Mouse (Mus musculus) intestine, embryonic 15.5 days (tissue): ENCODE measurements around the gene Tns2. TPM values are rescaled to one million over a fixed set of nuclear protein-coding genes. Genes with fewer than 3 reads are reported as not detected.

ENCODE experiments used
- ATAC-seq: fragments of 200-750 bp; cut with Nextera tagmentation; 2 replicates; pipeline ENCODE4 v1.8.0; 2017; ENCODE audit warnings: moderate TSS enrichment, moderate library complexity
- H3K27ac ChIP-seq: fragments of 300-500 bp; sonication (generic); 2 replicates; pipeline ENCODE4 v1.5.1; 2015; ENCODE audit warnings: mild to moderate bottlenecking, inconsistent platforms
- H3K27me3 ChIP-seq: fragments of 300-500 bp; sonication (generic); replicated peaks from 2 replicates; pipeline ENCODE4 v1.6.1; 2015; ENCODE audit warnings: inconsistent platforms
- H3K36me3 ChIP-seq: fragments of 300-500 bp; sonication (generic); 2 replicates; pipeline ENCODE4 v1.6.1; 2015; ENCODE audit warnings: inconsistent platforms
- H3K4me1 ChIP-seq: fragments of 300-500 bp; sonication (generic); replicated peaks from 2 replicates; pipeline ENCODE4 v1.6.1; 2015; ENCODE audit warnings: inconsistent platforms
- H3K4me2 ChIP-seq: fragments of 300-500 bp; sonication (generic); replicated peaks from 2 replicates; pipeline ENCODE4 v1.6.1; 2015; ENCODE audit warnings: mild to moderate bottlenecking, inconsistent platforms
- H3K4me3 ChIP-seq: fragments of 300-500 bp; sonication (generic); replicated peaks from 2 replicates; pipeline ENCODE4 v1.5.1; 2015; ENCODE audit warnings: inconsistent platforms
- H3K9ac ChIP-seq: fragments of 300-500 bp; sonication (generic); 2 replicates; pipeline ENCODE4 v1.6.1; 2015; ENCODE audit warnings: inconsistent platforms
- H3K9me3 ChIP-seq: fragments of 300-500 bp; sonication (generic); 2 replicates; pipeline ENCODE4 v1.6.1; 2016; ENCODE audit warnings: inconsistent platforms
- WGBS: fragments of 180-500 bp; shearing (Covaris S2); methylation state at CpG from one replicate; pipeline ENCODE4 v1.1.7; 2015; 5-methylcytosine and 5-hydroxymethylcytosine counted together
- polyA plus RNA-seq: library from polyadenylated mRNA; unstranded; fragments of >200 nt; fragmentation: Nextera tagmentation; extraction: Ambion mirVana; gene quantifications from 2 replicates; pipeline ENCODE4 v1.2.1, GENCODE M21; 2015

The Tns2 gene
- polyA plus RNA-seq, result 28.2 and 31.8 TPM in 2 replicates

- Histone ChIP-seq H3K9ac (peak within 1 kb of the TSS; percentile 82), H3K36me3 (peaks cover 11% of the 10 kb centered on the region), H3K4me3 (peak within 1 kb of the TSS; percentile 66), H3K4me1 (peaks cover 65% of the 10 kb centered on the region), H3K27me3 (no peaks in the 10 kb centered on the region), H3K27ac (peak within 1 kb of the TSS; percentile 97), H3K9me3 (no peaks in the 10 kb centered on the region), H3K4me2 (peak within 1 kb of the TSS; percentile 91)
- WGBS, result under 1% methylated on average over 79 of the region's 82 CpGs
- ATAC-seq, result peak; percentile 76
Measured at GRCm38 (mm10) chr15:102100161-102100981, at the start of gene Tns2. Gene Tns2, plus strand, starts transcription at chr15:102100413.

DNA sequence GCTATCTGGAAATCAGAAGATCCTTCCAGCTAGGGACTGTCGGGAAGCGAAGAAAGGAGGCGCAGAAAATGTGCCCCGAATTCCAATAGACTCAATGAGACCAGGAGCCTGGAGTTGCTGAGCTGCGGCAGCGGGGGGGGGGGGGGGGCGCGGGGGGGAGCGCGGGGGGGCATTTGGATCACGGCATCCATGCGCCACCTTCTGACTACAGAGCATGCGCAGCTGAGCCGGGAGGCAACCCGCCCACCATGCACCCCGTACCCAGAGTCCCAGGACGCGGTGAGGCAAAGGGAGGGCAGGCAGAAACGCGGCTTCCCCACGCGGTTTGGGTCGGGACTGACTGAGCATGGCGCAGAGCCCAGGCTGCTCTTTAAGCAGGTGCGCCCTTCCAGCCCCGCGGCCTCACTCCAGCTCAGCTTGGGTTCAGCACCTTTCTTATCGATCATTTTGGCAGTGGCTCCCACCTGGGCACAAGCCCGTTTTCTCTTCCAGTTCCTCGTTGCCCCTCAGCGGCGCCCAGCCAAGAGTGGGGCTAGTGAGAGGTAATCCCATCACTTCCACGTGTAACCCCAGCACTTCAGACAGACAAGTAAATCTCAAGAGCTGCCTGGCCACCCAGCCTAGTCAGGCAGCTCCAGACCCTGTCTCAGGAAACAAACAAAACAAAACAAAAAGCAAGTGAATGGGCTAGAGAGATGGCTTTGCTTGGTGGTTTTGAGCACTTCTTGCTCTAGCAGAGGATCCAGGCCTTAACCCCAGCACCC, 48.1 kb upstream of the Tns2 start:
- under 1% methylated on average over 32 of the region's 33 CpGs for WGBS
- peak overlapping the region; percentile 42 for H3K4me3 ChIP-seq
- H3K4me1 ChIP-seq, result 0 out of 2 replicates have a peak, but pooled peaks cover 4% of the 10 kb centered on the region
- no peaks in the 10 kb centered on the region for H3K9me3 ChIP-seq
- H3K4me2 ChIP-seq, result peak overlapping the region; percentile 83
- no peaks in the 10 kb centered on the region for H3K36me3 ChIP-seq
- peak; percentile 84 for ATAC-seq
- no peak overlapping the region for H3K27ac ChIP-seq
- H3K9ac ChIP-seq, result peak overlapping the region; percentile 57
- H3K27me3 ChIP-seq, result no peaks in the 10 kb centered on the region

DNA sequence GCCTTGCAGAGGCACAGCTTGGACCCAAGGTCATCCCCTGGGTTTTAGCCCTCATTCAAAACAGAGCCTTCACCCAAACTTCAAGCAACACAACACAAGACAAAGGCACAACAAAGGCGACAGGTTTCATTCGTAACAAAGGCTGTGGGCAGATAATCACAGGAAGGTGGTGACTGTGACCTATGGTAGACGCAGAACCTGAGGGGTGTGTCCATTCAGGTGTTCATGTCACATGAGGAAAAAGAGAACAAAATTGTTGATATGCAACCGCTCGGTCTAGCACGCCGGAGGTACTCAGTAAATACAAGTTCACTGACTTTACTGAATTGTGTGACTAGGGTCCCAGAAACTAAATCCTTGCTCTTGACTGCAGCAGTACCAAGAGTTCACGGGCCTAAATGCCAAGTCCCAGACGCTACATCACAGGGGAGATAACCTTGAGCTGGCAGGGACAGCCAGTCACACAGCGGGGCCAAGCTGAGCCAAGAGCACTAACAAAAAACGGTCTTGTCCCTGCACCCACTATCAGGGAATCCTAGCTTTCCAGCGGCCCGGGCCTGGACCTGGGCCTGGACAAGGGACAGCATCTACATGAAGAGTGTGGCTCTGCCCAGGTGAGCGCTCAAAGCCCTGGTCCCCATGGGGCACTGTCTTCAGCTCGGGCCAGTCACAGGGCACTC, 43.6 kb upstream of the Tns2 start:
- Histone ChIP-seq H3K9me3 (no peaks in the 10 kb centered on the region), H3K9ac (no peak overlapping the region), H3K36me3 (no peaks in the 10 kb centered on the region), H3K4me3 (no peak overlapping the region), H3K4me1 (0 out of 2 replicates have a peak, but pooled peaks cover 4% of the 10 kb centered on the region), H3K4me2 (no peak overlapping the region), H3K27me3 (no peaks in the 10 kb centered on the region), H3K27ac (no peak overlapping the region)
- WGBS, result 86% methylated on average over 15 of the region's 15 CpGs
- no peak for ATAC-seq

- Histone ChIP-seq H3K4me1 (peaks cover 18% of the 10 kb centered on the region), H3K4me2 (no peak overlapping the region), H3K36me3 (no peaks in the 10 kb centered on the region), H3K4me3 (no peak overlapping the region), H3K9ac (no peak overlapping the region), H3K27ac (no peak overlapping the region), H3K9me3 (no peaks in the 10 kb centered on the region), H3K27me3 (no peaks in the 10 kb centered on the region)
- WGBS, result 4% methylated on average over 20 of the region's 20 CpGs
- peak; percentile 87 for ATAC-seq
Measured at GRCm38 (mm10) chr15:102065661-102066325, 34.4 kb upstream of the Tns2 start.

GRCm38 (mm10) chr15:102070476-102071467, 29.4 kb upstream of the Tns2 start:
- Histone ChIP-seq H3K9me3 (no peaks in the 10 kb centered on the region), H3K9ac (no peak overlapping the region), H3K36me3 (no peaks in the 10 kb centered on the region), H3K4me2 (no peak overlapping the region), H3K4me3 (no peak overlapping the region), H3K27ac (no peak overlapping the region), H3K27me3 (no peaks in the 10 kb centered on the region), H3K4me1 (no peaks in the 10 kb centered on the region)
- 68% methylated on average over 13 of the region's 13 CpGs for WGBS
- ATAC-seq, result no peak

GRCm38 (mm10) chr15:102072963-102073558, 27.2 kb upstream of the Tns2 start:
- H3K9me3 ChIP-seq, result no peaks in the 10 kb centered on the region
- H3K27ac ChIP-seq, result peak overlapping the region; percentile 58; the same call in 1 of the 2 replicates
- H3K27me3 ChIP-seq, result no peaks in the 10 kb centered on the region
- peak overlapping the region; percentile 81 for H3K4me3 ChIP-seq
- WGBS, result 14% methylated on average over 6 of the region's 6 CpGs
- H3K4me2 ChIP-seq, result peak overlapping the region; percentile 43
- H3K36me3 ChIP-seq, result no peaks in the 10 kb centered on the region
- H3K4me1 ChIP-seq, result no peaks in the 10 kb centered on the region
- peak; percentile 37 for ATAC-seq
- H3K9ac ChIP-seq, result no peak overlapping the region

DNA sequence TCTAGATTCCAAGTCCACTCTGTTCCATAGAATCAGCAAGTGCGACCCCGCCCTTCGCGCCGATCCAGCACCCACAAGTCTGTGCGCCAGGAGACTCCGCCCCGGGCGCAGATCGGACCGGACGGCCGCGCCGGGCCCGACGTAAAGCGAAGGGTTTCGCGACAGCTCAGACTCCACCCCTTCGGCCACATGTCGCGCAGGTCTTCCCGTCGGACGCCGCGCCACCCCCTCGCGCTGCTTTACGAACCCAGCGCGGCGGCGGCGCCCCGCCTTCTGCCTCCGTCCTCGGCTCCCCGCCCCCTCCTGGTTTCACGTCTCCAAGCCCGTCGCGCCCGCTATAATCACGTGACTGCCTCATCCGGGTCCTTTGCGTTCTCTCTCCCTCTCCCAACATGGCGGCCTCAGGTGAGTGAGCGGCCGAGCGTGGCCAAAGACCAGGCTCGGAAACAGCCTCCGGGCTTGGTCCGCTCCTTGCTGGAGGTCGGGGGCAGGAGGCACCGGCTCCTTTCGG, 26.6 kb upstream of the Tns2 start, which contains the start of gene Eif4b:
Gene Eif4b, plus strand, starts transcription at position 215 of the 511 bp plus-strand sequence.
- Histone ChIP-seq H3K9ac (peak within 1 kb of the TSS; percentile 92), H3K36me3 (no peaks in the 10 kb centered on the region), H3K4me3 (peak within 1 kb of the TSS; percentile 81), H3K4me2 (peak within 1 kb of the TSS; percentile 61), H3K27me3 (no peaks in the 10 kb centered on the region), H3K27ac (peak within 1 kb of the TSS; percentile 94), H3K9me3 (no peaks in the 10 kb centered on the region), H3K4me1 (no peaks in the 10 kb centered on the region)
- under 1% methylated on average over 58 of the region's 58 CpGs for WGBS
- ATAC-seq, result peak; percentile 94

GRCm38 (mm10) chr15:102074070-102074731, 26.0 kb upstream of the Tns2 start:
- Histone ChIP-seq H3K4me2 (peak overlapping the region; percentile 61), H3K9ac (peak overlapping the region; percentile 92), H3K4me1 (no peaks in the 10 kb centered on the region), H3K27me3 (no peaks in the 10 kb centered on the region), H3K36me3 (no peaks in the 10 kb centered on the region), H3K27ac (peak overlapping the region; percentile 94), H3K4me3 (peak overlapping the region; percentile 81), H3K9me3 (no peaks in the 10 kb centered on the region)
- WGBS, result under 1% methylated on average over 57 of the region's 57 CpGs
- ATAC-seq, result peak; percentile 64

DNA sequence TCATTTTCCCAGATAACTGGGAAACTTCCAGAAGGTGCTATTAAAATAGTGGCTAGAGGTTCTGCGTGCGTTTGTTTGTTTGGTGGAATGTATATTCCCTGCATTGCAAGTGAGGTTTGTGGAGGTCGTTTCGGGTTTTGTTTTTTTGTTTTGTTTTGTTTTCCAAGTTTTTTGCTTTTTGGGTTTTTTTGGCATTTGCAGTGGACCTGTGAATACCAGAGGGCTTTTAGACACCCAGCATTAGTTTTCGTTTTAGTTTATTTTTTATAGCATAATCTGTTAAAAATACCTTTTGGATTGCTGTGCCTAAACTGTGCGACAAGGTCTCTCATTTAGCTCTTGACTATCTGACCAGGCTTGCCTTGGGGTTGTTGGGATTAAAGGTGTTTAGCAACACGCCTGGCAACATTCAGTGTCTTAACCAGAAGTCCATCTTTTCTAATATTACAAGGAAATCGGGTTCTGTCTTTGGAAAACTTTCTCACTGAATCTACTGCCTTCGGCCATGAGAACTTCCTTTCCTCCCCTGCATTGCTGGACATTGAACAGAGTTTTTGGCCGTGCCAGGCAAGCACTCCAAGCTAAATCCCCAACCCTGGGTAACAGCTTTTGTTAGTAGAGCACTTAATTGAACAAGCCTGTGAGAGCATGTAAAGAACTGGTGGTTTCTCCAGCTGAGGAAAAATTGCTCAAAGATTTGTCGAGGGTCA, 25.2 kb upstream of the Tns2 start:
- WGBS, result 7% methylated on average over 11 of the region's 11 CpGs
- peak overlapping the region; percentile 61 for H3K4me2 ChIP-seq
- H3K4me3 ChIP-seq, result peak overlapping the region; percentile 81
- ATAC-seq, result no peak
- no peaks in the 10 kb centered on the region for H3K27me3 ChIP-seq
- H3K36me3 ChIP-seq, result no peaks in the 10 kb centered on the region
- H3K4me1 ChIP-seq, result no peaks in the 10 kb centered on the region
- H3K27ac ChIP-seq, result peak overlapping the region; percentile 94; the same call in 1 of the 2 replicates
- no peaks in the 10 kb centered on the region for H3K9me3 ChIP-seq
- peak overlapping the region; percentile 92 for H3K9ac ChIP-seq
